Mouse (Mus musculus) spleen, postnatal 36 days (tissue): Measurements from ENCODE around the gene Plekhg1.

Experiments
- DNase-seq, 2 experiments: peaks; one replicate each; pipeline ENCODE4 v3.0.0; 2022; ENCODE audit warnings: low spot score in 2 of 2, mixed read lengths in 1 of 2

The Plekhg1 gene

GRCm38 (mm10) chr10:3829472-3829871 lies 89.3 kb downstream of the Plekhg1 start:
- no peak for DNase-seq

GRCm38 (mm10) chr10:3830618-3831017 lies 90.5 kb downstream of the Plekhg1 start:
- no peak for DNase-seq

- DNase-seq, result peak in 1 of 2 experiments; percentile 5
These were observed 91.6 kb downstream of the Plekhg1 start for GRCm38 (mm10) chr10:3831597-3832351.

- no peak for DNase-seq
These were observed 93.9 kb downstream of the Plekhg1 start for GRCm38 (mm10) chr10:3834060-3834459.

- no peak for DNase-seq
These were observed 94.5 kb downstream of the Plekhg1 start for GRCm38 (mm10) chr10:3834678-3835077.

GRCm38 (mm10) chr10:3835616-3836015 lies 95.5 kb downstream of the Plekhg1 start:
- no peak for DNase-seq

GRCm38 (mm10) chr10:3839748-3840432 lies 99.7 kb downstream of the Plekhg1 start:
- no peak for DNase-seq

GRCm38 (mm10) chr10:3844430-3844829 lies 104.3 kb downstream of the Plekhg1 start:
- no peak for DNase-seq

GRCm38 (mm10) chr10:3847021-3847420 lies 106.9 kb downstream of the Plekhg1 start:
- no peak for DNase-seq

GRCm38 (mm10) chr10:3851461-3851860 lies 111.3 kb downstream of the Plekhg1 start:
- no peak for DNase-seq

GRCm38 (mm10) chr10:3852733-3853132 lies 112.6 kb downstream of the Plekhg1 start:
- DNase-seq, result no peak

GRCm38 (mm10) chr10:3857912-3858311 lies 117.7 kb downstream of the Plekhg1 start:
- DNase-seq, result no peak

- DNase-seq, result no peak
These were observed 118.3 kb downstream of the Plekhg1 start for GRCm38 (mm10) chr10:3858437-3858836.

GRCm38 (mm10) chr10:3858961-3859714 lies 119.0 kb downstream of the Plekhg1 start:
- no peak for DNase-seq

- no peak for DNase-seq
These were observed 123.4 kb downstream of the Plekhg1 start for GRCm38 (mm10) chr10:3863411-3864195.

- no peak for DNase-seq
These were observed 124.0 kb downstream of the Plekhg1 start for GRCm38 (mm10) chr10:3864196-3864540.

- no peak for DNase-seq
These were observed 127.1 kb downstream of the Plekhg1 start for GRCm38 (mm10) chr10:3867298-3867697.

GRCm38 (mm10) chr10:3870828-3871227 lies 130.7 kb downstream of the Plekhg1 start:
- DNase-seq, result no peak

- DNase-seq, result no peak
These were observed 133.3 kb downstream of the Plekhg1 start for GRCm38 (mm10) chr10:3873467-3873866.

- DNase-seq, result no peak
These were observed 137.8 kb downstream of the Plekhg1 start for GRCm38 (mm10) chr10:3877852-3878535.

- no peak for DNase-seq
These were observed 141.0 kb downstream of the Plekhg1 start for GRCm38 (mm10) chr10:3881179-3881578.
